Mouse (Mus musculus) lung, postnatal 0 days (tissue): ENCODE results near the gene Ppp2r5a. TPM values are rescaled to one million over a fixed set of nuclear protein-coding genes. Genes with fewer than 3 reads are reported as not detected.

Experiments
- ATAC-seq: fragments of 200-750 bp; cut with Nextera tagmentation; 2 replicates; pipeline ENCODE4 v1.8.0; 2017; ENCODE audit warnings: moderate library complexity
- DNase-seq: peaks from one replicate; pipeline ENCODE4 v3.0.0-alpha.2; 2016; ENCODE audit warnings: low spot score
- H3K27ac ChIP-seq: fragments of 300-500 bp; sonication (generic); 2 replicates; pipeline ENCODE4 v1.5.1; 2014; ENCODE audit warnings: antibody characterized with exemption, mild to moderate bottlenecking, low read length, mixed read lengths
- H3K27me3 ChIP-seq: fragments of 300-500 bp; sonication (generic); replicated peaks from 2 replicates; pipeline ENCODE4 v1.6.1; 2014; ENCODE audit warnings: low read length, mixed read lengths; ENCODE audit not compliant: insufficient read depth
- H3K36me3 ChIP-seq: fragments of 300-500 bp; sonication (generic); 2 replicates; pipeline ENCODE4 v1.6.1; 2014; ENCODE audit warnings: low read length, mixed read lengths; ENCODE audit not compliant: insufficient read depth
- H3K4me1 ChIP-seq: fragments of 300-500 bp; sonication (generic); 2 replicates; pipeline ENCODE4 v1.6.1; 2014; ENCODE audit warnings: antibody characterized with exemption, low read depth, low read length, mixed read lengths; ENCODE audit not compliant: insufficient read depth
- H3K4me2 ChIP-seq: fragments of 300-500 bp; sonication (generic); replicated peaks from 2 replicates; pipeline ENCODE4 v1.6.1; 2014; ENCODE audit warnings: low read depth, mild to moderate bottlenecking, low read length, moderate library complexity, mixed read lengths
- H3K4me3 ChIP-seq: fragments of 300-500 bp; sonication (generic); 2 replicates; pipeline ENCODE4 v1.5.1; 2014; ENCODE audit warnings: low read depth, low read length
- H3K9ac ChIP-seq: fragments of 300-500 bp; sonication (generic); replicated peaks from 2 replicates; pipeline ENCODE4 v1.6.1; 2014; ENCODE audit warnings: low read depth, mild to moderate bottlenecking
- H3K9me3 ChIP-seq: fragments of 300-500 bp; sonication (generic); 2 replicates; pipeline ENCODE4 v1.6.1; 2016; ENCODE audit warnings: low read length, mixed read lengths
- CTCF ChIP-seq: IDR thresholded peaks from 2 replicates; pipeline ENCODE4 v1.5.1; 2016; ENCODE audit warnings: antibody characterized with exemption, mild to moderate bottlenecking
- EP300 ChIP-seq: IDR thresholded peaks from 2 replicates; pipeline ENCODE4 v1.6.1; 2016; ENCODE audit warnings: antibody characterized with exemption, mild to moderate bottlenecking, control low read depth
- WGBS: fragments of 180-500 bp; shearing (Covaris S2); extraction: QIAGEN DNeasy Blood & Tissue Kit; methylation state at CpG from one replicate; pipeline ENCODE4 v1.1.7; 2014; 5-methylcytosine and 5-hydroxymethylcytosine counted together
- polyA plus RNA-seq: library from polyadenylated mRNA; unstranded; fragments of >200 nt; fragmentation: Nextera tagmentation; extraction: Ambion mirVana; gene quantifications from 2 replicates; pipeline ENCODE4 v1.2.1, GENCODE M21; 2015

Gene Ppp2r5a
- polyA plus RNA-seq, 1 experiment from 2014 or later, result 51.5 TPM

DNA sequence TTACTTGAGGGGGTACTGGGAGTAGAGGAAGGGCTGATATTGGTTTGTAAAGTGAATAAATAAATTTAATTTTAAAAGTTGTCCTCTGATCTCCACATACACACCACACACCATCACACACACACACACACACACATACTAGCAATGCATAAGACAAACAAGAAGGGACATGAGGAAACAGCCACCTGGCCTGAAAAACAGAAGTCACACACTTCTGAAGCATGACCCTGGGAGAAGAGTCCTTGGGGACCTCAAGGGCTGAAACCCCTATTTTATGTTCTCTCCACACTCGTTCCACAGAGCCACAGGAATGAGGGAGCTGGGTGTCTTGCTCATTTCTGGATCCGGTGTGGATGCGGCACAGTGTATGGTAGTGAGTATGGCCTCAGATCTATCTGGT is 79.7 kb downstream of the Ppp2r5a start:
- 85% methylated on average over 3 of the region's 3 CpGs for WGBS
- DNase-seq (no peak), ATAC-seq (no peak)
- TF ChIP-seq CTCF (no peak), EP300 (no peak)
- Histone ChIP-seq H3K9ac (no peak overlapping the region), H3K4me2 (no peak overlapping the region), H3K4me1 (0 out of 2 replicates have a peak, but pooled peaks cover 3% of the 10 kb centered on the region), H3K9me3 (no peaks in the 10 kb centered on the region), H3K27me3 (no peaks in the 10 kb centered on the region), H3K27ac (no peak overlapping the region), H3K4me3 (no peak overlapping the region), H3K36me3 (no peaks in the 10 kb centered on the region)

DNA sequence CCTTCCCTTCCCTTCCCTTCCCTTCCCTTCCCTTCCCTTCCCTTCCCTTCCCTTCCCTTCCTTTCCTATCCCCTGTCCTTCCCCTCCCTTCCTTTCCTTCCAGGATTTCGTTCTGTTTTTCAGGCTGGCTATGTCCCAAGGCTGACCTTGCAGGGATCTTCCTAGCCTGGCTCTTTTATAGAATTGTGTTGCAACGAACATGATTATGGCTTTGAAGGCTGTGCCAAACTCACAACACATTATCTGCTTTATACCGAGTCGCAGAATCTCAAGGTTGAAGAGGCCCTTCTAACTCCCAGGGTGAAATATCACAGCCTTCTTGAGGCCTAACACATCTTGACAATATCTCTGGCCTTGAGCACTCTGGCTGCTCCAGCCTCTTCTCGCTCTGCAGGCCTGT is 84.4 kb downstream of the Ppp2r5a start:
- Histone ChIP-seq H3K9ac (no peak overlapping the region), H3K27me3 (no peaks in the 10 kb centered on the region), H3K27ac (0 out of 2 replicates have a peak overlapping the region, but pooled peaks have one; percentile 22), H3K9me3 (no peaks in the 10 kb centered on the region), H3K4me1 (peaks cover 4% of the 10 kb centered on the region; the same call in 1 of the 2 replicates), H3K36me3 (no peaks in the 10 kb centered on the region), H3K4me2 (no peak overlapping the region), H3K4me3 (no peak overlapping the region)
- DNase-seq (peak; percentile 64), ATAC-seq (no peak)
- WGBS, result 24% methylated on average over 5 of the region's 5 CpGs
- no peak for TF ChIP-seq CTCF
- TF ChIP-seq EP300, result no peak

DNA sequence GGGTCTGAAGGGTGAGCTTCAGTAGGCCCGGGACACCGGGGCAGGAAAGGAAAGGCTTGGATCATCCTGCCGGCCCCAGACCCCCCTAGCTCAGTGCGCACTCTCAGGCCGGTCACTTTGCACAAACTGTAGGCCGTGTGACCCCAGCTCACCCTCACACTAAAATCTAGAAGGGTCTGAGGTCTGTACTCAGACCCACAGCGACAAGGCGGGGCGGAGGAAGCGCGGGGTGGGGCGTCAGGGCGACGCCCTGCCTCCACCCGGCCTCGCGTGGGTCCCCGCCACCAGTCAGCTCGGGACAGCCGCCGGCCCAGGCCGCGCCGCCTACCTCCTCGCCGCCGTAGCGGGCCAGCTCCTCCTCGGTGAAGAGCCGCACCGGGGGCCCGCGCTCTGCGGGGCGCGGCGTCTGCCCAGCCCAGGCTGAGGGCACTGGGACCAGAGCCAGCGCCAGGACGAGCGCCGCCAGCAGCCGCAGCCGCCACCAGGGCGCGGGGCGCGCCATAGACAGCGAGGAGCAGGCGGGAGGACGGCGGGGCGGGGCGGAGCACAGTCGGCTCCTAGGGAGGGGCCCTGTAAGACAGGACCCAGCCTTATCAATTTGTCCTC is 85.4 kb downstream of the Ppp2r5a start, which contains the start of gene Nenf:
Gene Nenf (minus strand): TSS at position 604 of the 606 bp plus-strand sequence.
- peak; percentile 54 for TF ChIP-seq CTCF
- no peak for TF ChIP-seq EP300
- Histone ChIP-seq H3K9me3 (no peaks in the 10 kb centered on the region), H3K4me1 (peaks cover 10% of the 10 kb centered on the region; the same call in 1 of the 2 replicates), H3K27me3 (no peaks in the 10 kb centered on the region), H3K27ac (peak within 1 kb of the TSS; percentile 90), H3K9ac (peak within 1 kb of the TSS; percentile 71), H3K4me2 (peak within 1 kb of the TSS; percentile 79), H3K4me3 (peak within 1 kb of the TSS; percentile 63), H3K36me3 (no peaks in the 10 kb centered on the region)
- 4% methylated on average over 27 of the region's 54 CpGs for WGBS
- peak; percentile 91 for ATAC-seq
- peak; percentile 83 for DNase-seq

DNA sequence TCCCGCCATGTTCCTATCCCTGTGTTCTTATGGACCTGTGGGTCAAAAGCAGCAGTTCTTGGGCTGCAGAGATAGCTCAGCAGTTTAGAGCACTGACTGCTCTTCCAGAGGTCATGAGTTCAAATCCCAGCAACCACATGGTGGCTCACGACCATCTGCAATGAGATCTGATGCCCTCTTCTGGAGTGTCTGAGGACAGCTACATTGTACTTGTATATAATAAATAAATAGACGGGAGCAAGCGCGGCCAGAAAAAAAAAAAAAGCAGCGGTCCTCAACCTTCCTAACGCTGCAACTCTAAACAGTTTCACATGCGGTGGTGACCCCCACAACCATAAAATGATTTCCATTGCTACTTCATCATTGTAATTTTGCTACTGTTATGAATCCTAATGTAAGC is 86.3 kb downstream of the Ppp2r5a start:
- H3K9ac ChIP-seq, result no peak overlapping the region
- TF ChIP-seq CTCF (peak; percentile 40), EP300 (no peak)
- H3K4me3 ChIP-seq, result peak overlapping the region; percentile 63; the same call in 1 of the 2 replicates

DNA sequence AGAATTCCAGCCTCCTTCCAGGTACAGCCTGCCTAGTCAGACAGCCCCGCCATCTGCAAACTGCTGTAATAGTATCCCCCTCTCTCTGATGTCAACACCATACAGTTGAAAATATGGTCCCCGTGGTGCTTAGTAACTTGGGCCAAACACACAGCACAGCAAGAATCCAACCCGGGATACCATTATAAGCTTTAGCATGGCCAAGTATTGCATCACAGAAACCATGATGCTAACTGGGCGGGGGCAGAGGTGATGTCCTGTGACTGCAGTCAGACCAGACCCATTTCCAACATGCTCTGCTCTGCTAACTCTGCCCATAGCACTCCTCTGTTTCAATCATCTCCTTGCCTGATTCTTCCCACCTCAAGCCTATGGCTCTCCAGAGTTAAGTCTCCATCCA is 89.1 kb downstream of the Ppp2r5a start:
- no peaks in the 10 kb centered on the region for H3K27me3 ChIP-seq
- DNase-seq, result peak; percentile 62
- H3K27ac ChIP-seq, result no peak overlapping the region
- H3K9ac ChIP-seq, result no peak overlapping the region
- WGBS, result 66% methylated on average over 4 of the region's 4 CpGs
- no peak overlapping the region for H3K4me2 ChIP-seq
- H3K4me3 ChIP-seq, result no peak overlapping the region
- no peaks in the 10 kb centered on the region for H3K36me3 ChIP-seq
- TF ChIP-seq CTCF, result no peak
- no peak for TF ChIP-seq EP300
- H3K4me1 ChIP-seq, result peaks cover 10% of the 10 kb centered on the region; the same call in 1 of the 2 replicates
- H3K9me3 ChIP-seq, result no peaks in the 10 kb centered on the region
- ATAC-seq, result no peak

More for the DNA sequence above, 86.3 kb downstream of the Ppp2r5a start:
- 68% methylated on average over 8 of the region's 8 CpGs for WGBS
- no peaks in the 10 kb centered on the region for H3K27me3 ChIP-seq
- H3K36me3 ChIP-seq, result no peaks in the 10 kb centered on the region
- ATAC-seq, result no peak
- peaks cover 10% of the 10 kb centered on the region; the same call in 1 of the 2 replicates for H3K4me1 ChIP-seq
- H3K27ac ChIP-seq, result no peak overlapping the region
- no peak for DNase-seq
- H3K9me3 ChIP-seq, result no peaks in the 10 kb centered on the region
- peak overlapping the region; percentile 79 for H3K4me2 ChIP-seq

DNA sequence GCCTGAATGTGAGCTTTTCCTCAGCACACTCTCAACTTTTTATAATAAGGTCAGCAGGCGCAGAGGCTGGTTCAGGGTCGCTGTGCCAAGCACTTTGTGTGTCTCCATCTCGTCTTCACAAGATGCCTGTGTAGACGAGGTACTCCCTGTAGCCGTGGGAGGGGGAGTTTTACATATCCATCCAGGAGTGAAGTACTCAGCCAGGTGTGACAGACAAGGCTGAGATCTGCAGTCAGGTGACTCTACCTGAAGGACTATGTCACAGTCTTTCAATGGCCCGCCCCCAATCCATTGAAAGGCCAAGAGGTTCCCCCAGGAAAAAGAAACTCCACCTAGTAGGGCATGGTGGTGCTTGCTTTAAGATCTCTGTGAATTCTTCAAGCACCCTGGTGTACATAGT is 89.9 kb downstream of the Ppp2r5a start:
- peak overlapping the region; percentile 52 for H3K9ac ChIP-seq
- H3K4me2 ChIP-seq, result peak overlapping the region; percentile 54
- H3K4me1 ChIP-seq, result peaks cover 10% of the 10 kb centered on the region; the same call in 1 of the 2 replicates
- 73% methylated on average over 6 of the region's 6 CpGs for WGBS
- H3K27me3 ChIP-seq, result no peaks in the 10 kb centered on the region
- no peaks in the 10 kb centered on the region for H3K9me3 ChIP-seq
- no peak for ATAC-seq
- no peaks in the 10 kb centered on the region for H3K36me3 ChIP-seq
- no peak for TF ChIP-seq EP300
- no peak for TF ChIP-seq CTCF
- H3K27ac ChIP-seq, result peak overlapping the region; percentile 75
- H3K4me3 ChIP-seq, result peak overlapping the region; percentile 55
- DNase-seq, result peak; percentile 36
